Mouse (Mus musculus) myocyte (in vitro differentiated cells): Measurements from ENCODE around the gene Dnajc17. TPM values are rescaled to one million over a fixed set of nuclear protein-coding genes. Genes with fewer than 3 reads are reported as not detected.

Experiments
- H3K27me3 ChIP-seq: one replicate; pipeline ENCODE4 v1.6.1; 2011; ENCODE audit not compliant: control insufficient read depth, insufficient read depth, insufficient read length
- H3K36me3 ChIP-seq: one replicate; pipeline ENCODE4 v1.6.1; 2011; ENCODE audit not compliant: control insufficient read depth, insufficient read depth
- H3K4me2 ChIP-seq: one replicate; pipeline ENCODE4 v1.6.1; 2011; ENCODE audit warnings: low read depth, control low read depth
- H3K4me3 ChIP-seq: one replicate; pipeline ENCODE4 v1.5.1; 2011; ENCODE audit warnings: mild to moderate bottlenecking, control low read depth, moderate library complexity
- H3K79me2 ChIP-seq: one replicate; pipeline ENCODE4 v1.6.1; 2011; ENCODE audit not compliant: control insufficient read depth, insufficient read depth
- H3ac ChIP-seq: one replicate; pipeline ENCODE4 v1.6.1; 2011; ENCODE audit not compliant: control insufficient read depth, insufficient read length
- CEBPB ChIP-seq: IDR thresholded peaks from 2 replicates; pipeline ENCODE4 v1.6.1; 2011; ENCODE audit warnings: mild to moderate bottlenecking, moderate library complexity; ENCODE audit not compliant: poor library complexity, insufficient read depth, severe bottlenecking
- E2F4 ChIP-seq: IDR thresholded peaks from one replicate; pipeline ENCODE4 v1.6.1; 2011; ENCODE audit warnings: mild to moderate bottlenecking, control low read depth, moderate library complexity; ENCODE audit not compliant: insufficient read depth
- MAX ChIP-seq: IDR thresholded peaks from one replicate; pipeline ENCODE4 v1.6.1; 2011; ENCODE audit warnings: low read depth, mild to moderate bottlenecking, control low read depth
- MYOD1 ChIP-seq, 3 experiments: IDR thresholded peaks; one replicate each; pipeline ENCODE4 v1.6.1; 2011; ENCODE audit warnings: control low read depth in 2 of 3, low read depth in 2 of 3, mild to moderate bottlenecking in 2 of 3, moderate library complexity in 1 of 3; ENCODE audit not compliant: insufficient read length in 2 of 3, control insufficient read depth in 1 of 3
- MYOG ChIP-seq, 3 experiments: IDR thresholded peaks; one replicate each; pipeline ENCODE4 v1.6.1; 2011; ENCODE audit warnings: control low read depth in 2 of 3, low read depth in 2 of 3, mild to moderate bottlenecking in 2 of 3; ENCODE audit not compliant: insufficient read length in 2 of 3, control insufficient read depth in 1 of 3, insufficient read depth in 1 of 3
- POLR2A ChIP-seq: IDR thresholded peaks from one replicate; pipeline ENCODE4 v1.6.1; 2011; ENCODE audit warnings: low read depth, mild to moderate bottlenecking, control low read depth, moderate library complexity; ENCODE audit not compliant: insufficient read length
- POLR2AphosphoS2 ChIP-seq: IDR thresholded peaks from one replicate; pipeline ENCODE4 v1.6.1; 2011; ENCODE audit warnings: low read depth, control low read depth; ENCODE audit not compliant: insufficient read length
- REST ChIP-seq: IDR thresholded peaks from one replicate; pipeline ENCODE4 v1.6.1; 2011; ENCODE audit warnings: mild to moderate bottlenecking, control low read depth, moderate library complexity; ENCODE audit not compliant: insufficient read depth, insufficient read length
- SRF ChIP-seq: IDR thresholded peaks from one replicate; pipeline ENCODE4 v1.6.1; 2011; ENCODE audit warnings: low read depth; ENCODE audit not compliant: control insufficient read depth, insufficient read length
- TCF12 ChIP-seq: IDR thresholded peaks from one replicate; pipeline ENCODE4 v1.6.1; 2011; ENCODE audit warnings: mild to moderate bottlenecking, control low read depth; ENCODE audit not compliant: poor library complexity, insufficient read depth, severe bottlenecking
- TCF3 ChIP-seq: IDR thresholded peaks from one replicate; pipeline ENCODE4 v1.6.1; 2011; ENCODE audit warnings: low read depth, control low read depth; ENCODE audit not compliant: insufficient read length
- USF1 ChIP-seq: IDR thresholded peaks from one replicate; pipeline ENCODE4 v1.6.1; 2011; ENCODE audit warnings: low read depth, mild to moderate bottlenecking, control low read depth, moderate library complexity
- polyA plus RNA-seq: library from polyadenylated mRNA; unstranded; fragments of >200 nt; fragmentation: generic; extraction: Trizol; gene quantifications from one replicate; pipeline ENCODE4 v1.2.1, GENCODE M21; 2012; ENCODE audit warnings: missing spikeins

Dnajc17 gene
- polyA plus RNA-seq, 1 experiment: 17.2 TPM

GRCm38 (mm10) chr2:119197493-119197892 lies 11.1 kb downstream of the Dnajc17 start:
- Histone ChIP-seq H3K4me2 (no peak overlapping the region), H3K36me3 (no peaks in the 10 kb centered on the region), H3ac (no peak overlapping the region), H3K4me3 (no peak overlapping the region), H3K79me2 (no peaks in the 10 kb centered on the region), H3K27me3 (no peaks in the 10 kb centered on the region)
- TF ChIP-seq POLR2AphosphoS2: no peak
- no peak for TF ChIP-seq POLR2A
- TF ChIP-seq SRF: no peak
- TF ChIP-seq MAX: no peak
- no peak for TF ChIP-seq USF1
- TF ChIP-seq MYOD1 (IDR thresholded peaks at IDR 0.05; ENCODE audit: control insufficient read depth in 1 of 3, insufficient read length in 2 of 3, low read depth in 2 of 3): no peak
- TF ChIP-seq REST: no peak
- TF ChIP-seq E2F4: no peak
- no peak for TF ChIP-seq TCF3
- TF ChIP-seq TCF12: no peak
- no peak for TF ChIP-seq CEBPB
- TF ChIP-seq MYOG (IDR thresholded peaks at IDR 0.05; ENCODE audit: control insufficient read depth in 1 of 3, insufficient read depth in 1 of 3, insufficient read length in 2 of 3, low read depth in 2 of 3): no peak

GRCm38 (mm10) chr2:119196316-119197108 lies 12.1 kb downstream of the Dnajc17 start:
- no peak overlapping the region for H3K4me3 ChIP-seq
- H3K4me2 ChIP-seq: no peak overlapping the region
- H3K36me3 ChIP-seq: no peaks in the 10 kb centered on the region
- H3K79me2 ChIP-seq: no peaks in the 10 kb centered on the region
- H3ac ChIP-seq: no peak overlapping the region
- no peak for TF ChIP-seq TCF12
- no peak for TF ChIP-seq CEBPB
- no peak for TF ChIP-seq REST
- TF ChIP-seq SRF: no peak
- no peak for TF ChIP-seq MYOG (IDR thresholded peaks at IDR 0.05; ENCODE audit: control insufficient read depth in 1 of 3, insufficient read depth in 1 of 3, insufficient read length in 2 of 3, low read depth in 2 of 3)
- TF ChIP-seq MYOD1 (IDR thresholded peaks at IDR 0.05; ENCODE audit: control insufficient read depth in 1 of 3, insufficient read length in 2 of 3, low read depth in 2 of 3): no peak
- no peak for TF ChIP-seq MAX
- TF ChIP-seq TCF3: no peak
- TF ChIP-seq POLR2AphosphoS2: no peak
- TF ChIP-seq USF1: no peak
- no peaks in the 10 kb centered on the region for H3K27me3 ChIP-seq

- no peaks in the 10 kb centered on the region for H3K36me3 ChIP-seq
- H3K79me2 ChIP-seq: no peaks in the 10 kb centered on the region
- no peak overlapping the region for H3ac ChIP-seq
- H3K27me3 ChIP-seq: no peaks in the 10 kb centered on the region
- TF ChIP-seq MYOD1 (IDR thresholded peaks at IDR 0.05; ENCODE audit: control insufficient read depth in 1 of 3, insufficient read length in 2 of 3, low read depth in 2 of 3) (peak in 1 of 3 experiments; percentile 2), CEBPB (no peak), POLR2A (no peak), USF1 (no peak), TCF3 (no peak), MAX (no peak)
- H3K4me2 ChIP-seq: no peak overlapping the region
- no peak overlapping the region for H3K4me3 ChIP-seq
Measured at GRCm38 (mm10) chr2:119194140-119194539, 14.5 kb downstream of the Dnajc17 start.

GRCm38 (mm10) chr2:119190969-119191368 lies 17.6 kb downstream of the Dnajc17 start:
- H3K27me3 ChIP-seq: no peaks in the 10 kb centered on the region
- H3K4me2 ChIP-seq: no peak overlapping the region
- no peak for TF ChIP-seq POLR2AphosphoS2
- TF ChIP-seq USF1: no peak
- TF ChIP-seq MYOD1 (IDR thresholded peaks at IDR 0.05; ENCODE audit: control insufficient read depth in 1 of 3, insufficient read length in 2 of 3, low read depth in 2 of 3): no peak
- no peak for TF ChIP-seq TCF12
- TF ChIP-seq CEBPB: no peak
- TF ChIP-seq POLR2A: no peak
- TF ChIP-seq MYOG (IDR thresholded peaks at IDR 0.05; ENCODE audit: control insufficient read depth in 1 of 3, insufficient read depth in 1 of 3, insufficient read length in 2 of 3, low read depth in 2 of 3): no peak
- TF ChIP-seq REST: no peak
- TF ChIP-seq MAX: no peak
- TF ChIP-seq E2F4: no peak
- no peak for TF ChIP-seq TCF3
- no peak for TF ChIP-seq SRF
- no peaks in the 10 kb centered on the region for H3K36me3 ChIP-seq
- H3ac ChIP-seq: no peak overlapping the region
- no peaks in the 10 kb centered on the region for H3K79me2 ChIP-seq
- no peak overlapping the region for H3K4me3 ChIP-seq
